Mouse (Mus musculus) erythroblast, adult 5-6 weeks (primary cell): ENCODE measurements around the gene Msn. TPM values are rescaled to one million over a fixed set of nuclear protein-coding genes. Genes with fewer than 3 reads are reported as not detected.
A peak's percentile ranks its signal among the peaks of the same experiment; 100 is the strongest.

ENCODE experiments used
- ATAC-seq: replicated peaks from 2 replicates; pipeline ENCODE4 v1.8.0; 2016; ENCODE audit warnings: moderate number of reproducible peaks, mild to moderate bottlenecking, moderate TSS enrichment, inconsistent platforms; ENCODE audit not compliant: poor library complexity, low FRiP score, severe bottlenecking
- total RNA-seq, 2 experiments: library from RNA; stranded (forward) in 1 of 2; stranded (reverse) in 1 of 2; fragments of 150-400 nt in 1 of 2; fragments of 200-764, 138-1000 nt in 1 of 2; gene quantifications; 2 replicates each; pipeline versions ENCODE4 v1.2.3 to v1.2.4; 2015 to 2017; ENCODE audit warnings: low replicate concordance in 2 of 2

The Msn gene
- total RNA-seq (2015; ENCODE audit: low replicate concordance) (110 and 131 TPM in 2 replicates), total RNA-seq (2017; ENCODE audit: low replicate concordance) (38.0 and 38.9 TPM in 2 replicates)

GRCm38 (mm10) chrX:96095509-96096499 lies at the start of gene Msn:
Msn (plus strand) TSS chrX:96096042.
- ATAC-seq = peak; percentile 87

DNA sequence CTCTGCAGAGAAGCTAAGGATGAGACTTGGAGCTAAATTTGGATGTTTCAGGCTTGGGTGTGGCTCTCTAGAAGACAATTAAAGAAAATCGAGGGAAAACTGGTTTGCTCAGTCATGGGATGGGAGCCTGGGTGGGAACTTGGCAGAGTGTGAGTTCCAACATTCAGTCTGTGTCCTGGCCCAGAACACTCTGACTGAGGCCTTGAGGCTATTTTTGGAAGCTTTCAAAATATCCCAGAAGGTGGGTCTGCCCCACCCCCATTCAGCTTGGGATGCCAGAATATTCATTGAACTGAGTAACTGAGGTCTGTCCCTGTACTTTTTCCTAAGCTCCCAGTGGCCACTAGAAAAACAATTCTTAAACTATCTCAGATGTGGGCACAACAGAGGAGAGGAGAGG lies 43.0 kb upstream of the Msn start:
- ATAC-seq = no peak

- ATAC-seq = no peak
These were observed 18.1 kb upstream of the Msn start for GRCm38 (mm10) chrX:96077747-96078146.

DNA sequence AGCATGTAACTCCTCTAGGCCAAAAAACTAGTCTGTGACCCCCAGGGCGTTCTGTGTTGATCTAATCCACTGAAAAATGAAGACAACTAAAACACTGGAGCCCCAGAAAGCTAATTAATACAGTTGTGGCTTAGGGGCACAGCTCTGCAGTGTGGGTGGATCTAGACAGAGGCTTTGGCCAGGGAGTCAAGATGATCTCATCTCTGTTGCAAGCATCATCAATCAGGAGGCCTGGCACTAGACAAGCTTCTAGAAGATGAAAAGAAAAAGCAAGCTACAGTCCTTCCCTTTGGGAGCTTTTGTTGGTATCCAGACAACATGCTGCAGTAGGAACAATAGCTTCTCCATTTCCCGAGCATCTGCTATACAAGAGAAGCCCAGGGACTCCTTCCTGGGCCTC lies 9.6 kb upstream of the Msn start:
- ATAC-seq = no peak

GRCm38 (mm10) chrX:96096513-96097210 lies 820 bp downstream of the Msn start:
- peak; percentile 66 for ATAC-seq

DNA sequence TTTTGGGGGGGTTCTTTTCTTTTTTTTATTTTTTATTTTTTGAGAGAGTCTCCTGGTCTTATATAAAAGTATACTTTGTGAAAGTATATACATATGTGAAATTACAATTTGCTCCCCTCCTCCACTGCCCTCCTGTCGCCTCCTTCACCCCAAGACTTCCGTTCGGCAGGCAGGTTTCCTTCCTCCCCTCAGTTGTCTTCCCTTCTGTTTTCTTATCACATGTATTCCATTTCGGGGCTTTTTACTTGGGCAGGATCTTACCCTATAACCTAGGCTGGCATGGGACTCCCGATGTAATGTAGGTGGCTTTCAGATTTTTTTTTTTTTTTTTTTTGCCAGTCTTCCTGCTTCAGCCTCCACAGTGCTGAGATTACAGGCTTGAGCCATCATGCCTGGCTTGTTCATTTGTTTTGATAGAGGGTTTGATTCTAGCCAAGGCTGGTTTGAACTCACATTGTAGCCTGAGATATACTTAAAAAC lies 1.7 kb downstream of the Msn start:
- no peak for ATAC-seq

- ATAC-seq = no peak
These were observed 3.2 kb downstream of the Msn start for GRCm38 (mm10) chrX:96099003-96099402.

DNA sequence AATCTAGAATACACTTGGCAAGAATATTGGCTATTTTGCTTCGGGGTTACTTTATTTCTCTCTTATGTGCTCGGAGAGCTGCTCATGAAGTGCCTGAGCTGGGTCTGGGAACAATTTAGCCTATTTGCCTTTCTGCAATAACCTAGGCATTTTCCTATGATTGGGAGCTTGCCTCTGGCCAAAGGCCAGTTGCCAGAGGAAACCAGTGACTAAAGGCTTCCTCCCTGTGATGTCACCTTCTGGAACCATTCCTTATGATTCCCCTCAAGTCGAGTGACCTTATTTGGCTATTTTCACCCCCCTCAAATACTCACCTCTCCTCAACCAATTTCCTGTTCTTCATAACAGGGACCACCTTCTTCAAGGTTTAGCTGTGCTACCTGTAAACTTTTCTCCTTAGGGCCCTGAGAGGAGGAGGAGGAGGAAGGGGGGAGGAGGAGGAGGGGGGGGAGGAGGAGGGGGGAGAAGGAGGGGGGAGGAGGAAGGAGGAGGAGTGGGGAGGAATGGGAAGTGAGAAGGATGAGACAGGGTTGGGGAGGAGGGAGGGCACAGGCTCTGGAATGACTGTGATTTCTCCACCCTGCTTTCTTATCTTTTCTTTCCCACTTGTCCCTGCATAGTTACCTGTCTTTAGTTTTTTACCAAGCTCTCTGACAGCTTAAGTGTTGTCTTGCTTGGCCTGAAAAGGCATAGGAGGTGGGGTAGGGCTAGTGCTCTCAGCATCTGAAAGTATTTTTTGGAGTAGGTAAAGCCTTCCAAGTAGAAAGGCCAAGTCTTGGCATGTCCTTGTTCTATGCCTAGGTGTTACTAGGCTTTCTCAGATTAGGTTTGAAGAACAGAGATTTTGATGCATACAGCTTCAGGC lies 11.8 kb downstream of the Msn start:
- ATAC-seq = no peak

DNA sequence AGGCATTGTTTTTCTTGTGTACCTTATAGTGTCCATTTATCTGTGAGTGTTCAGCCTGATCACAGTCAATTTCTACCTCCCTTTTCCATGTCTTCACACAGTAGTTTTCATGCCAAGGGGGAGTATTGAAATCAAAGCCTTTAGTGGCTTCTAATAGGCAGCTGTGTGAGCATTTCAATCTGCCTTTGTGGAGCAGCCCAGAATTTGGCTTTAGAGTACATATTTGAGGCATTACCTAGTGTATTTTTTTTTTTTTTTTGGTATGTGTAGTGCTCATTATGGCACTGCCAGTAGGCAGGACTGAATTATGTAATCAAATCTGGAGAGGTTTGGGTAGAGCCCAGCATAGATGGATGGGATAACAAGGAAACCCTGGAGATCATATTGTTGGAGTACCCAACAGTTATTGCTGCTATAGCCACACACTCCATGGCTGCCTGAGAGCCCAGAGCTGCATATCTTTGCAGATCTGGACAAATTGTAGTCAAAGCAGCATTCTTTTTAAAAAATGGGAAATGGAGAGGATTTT lies 17.3 kb downstream of the Msn start:
- no peak for ATAC-seq

DNA sequence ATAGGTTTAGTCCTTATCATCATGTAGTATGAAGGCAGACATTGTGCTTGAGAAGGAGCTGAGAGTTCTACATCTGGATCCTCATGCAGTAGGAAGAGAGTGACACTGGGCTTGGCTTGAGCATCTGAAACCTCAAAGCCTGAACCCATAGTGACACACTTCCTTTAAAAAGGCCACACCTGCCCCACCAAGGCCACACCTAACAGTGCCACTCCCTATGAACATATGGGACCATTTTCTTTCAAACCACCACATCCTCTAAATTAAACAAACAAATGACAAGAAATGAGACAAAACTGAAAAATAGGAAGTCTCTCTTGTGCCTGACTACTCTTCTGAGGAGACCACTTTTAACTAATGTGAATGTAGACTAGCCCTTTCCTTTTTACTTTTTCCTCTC lies 19.7 kb downstream of the Msn start:
- ATAC-seq = no peak

DNA sequence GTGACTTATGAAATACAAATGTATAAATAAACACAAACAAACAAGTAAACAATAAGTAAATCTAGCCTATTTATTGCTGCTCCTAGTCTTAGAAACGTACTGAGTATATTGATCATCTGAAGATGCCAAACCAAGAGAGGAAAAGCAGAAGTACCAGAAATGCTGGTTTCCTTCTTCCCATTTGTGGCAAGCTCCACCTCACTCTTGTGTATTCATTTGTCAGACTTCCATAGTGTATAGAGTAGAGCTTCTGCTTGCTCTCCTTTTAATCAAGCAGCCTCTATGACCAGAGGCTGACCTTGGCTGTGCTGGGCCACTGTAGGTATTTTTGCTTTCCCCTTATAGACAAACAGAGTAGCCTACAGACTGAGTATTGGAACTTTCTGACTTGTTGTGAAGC lies 21.5 kb downstream of the Msn start:
- no peak for ATAC-seq

DNA sequence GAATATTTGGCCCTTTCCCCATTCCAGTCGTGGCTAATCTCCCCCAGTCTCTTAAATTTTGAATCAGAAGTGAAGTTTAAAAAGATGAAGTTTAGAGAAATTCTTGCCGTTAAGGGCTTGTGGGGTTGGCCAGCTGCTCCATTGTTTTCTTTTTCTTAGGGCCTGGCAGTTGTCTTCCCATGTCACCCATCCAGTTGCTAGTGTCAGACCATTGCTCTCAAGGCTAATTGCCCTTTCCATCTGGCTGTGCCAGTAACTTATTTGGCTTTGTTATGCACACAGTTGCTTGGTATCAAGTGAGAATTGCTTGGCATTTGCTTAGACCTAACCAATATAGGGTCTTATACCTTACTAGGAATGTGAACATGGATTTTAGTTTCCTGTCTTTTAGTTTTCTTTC lies 24.2 kb downstream of the Msn start:
- no peak for ATAC-seq

- ATAC-seq = no peak
These were observed 26.1 kb downstream of the Msn start for GRCm38 (mm10) chrX:96121912-96122311.

- no peak for ATAC-seq
These were observed 31.0 kb downstream of the Msn start for GRCm38 (mm10) chrX:96126803-96127202.

DNA sequence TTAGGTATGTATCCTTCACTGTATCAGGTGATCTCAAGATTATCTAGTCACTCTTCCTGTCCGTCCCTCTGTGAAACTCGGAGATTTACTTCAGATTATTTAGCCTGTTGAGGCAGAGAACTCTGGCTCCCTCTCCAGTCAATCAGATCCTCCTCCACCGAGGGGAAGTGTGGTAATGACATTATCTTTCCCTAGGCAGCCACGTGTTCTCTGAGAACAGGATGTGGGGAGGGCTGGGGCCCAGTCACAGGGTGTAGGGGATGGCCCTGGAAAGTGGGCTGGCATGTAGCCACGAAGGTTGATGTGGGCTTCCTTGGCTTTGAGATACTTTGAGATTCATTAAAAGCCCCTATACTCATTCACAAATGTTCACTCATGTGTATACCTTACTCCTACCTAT lies 34.3 kb downstream of the Msn start:
- no peak for ATAC-seq

DNA sequence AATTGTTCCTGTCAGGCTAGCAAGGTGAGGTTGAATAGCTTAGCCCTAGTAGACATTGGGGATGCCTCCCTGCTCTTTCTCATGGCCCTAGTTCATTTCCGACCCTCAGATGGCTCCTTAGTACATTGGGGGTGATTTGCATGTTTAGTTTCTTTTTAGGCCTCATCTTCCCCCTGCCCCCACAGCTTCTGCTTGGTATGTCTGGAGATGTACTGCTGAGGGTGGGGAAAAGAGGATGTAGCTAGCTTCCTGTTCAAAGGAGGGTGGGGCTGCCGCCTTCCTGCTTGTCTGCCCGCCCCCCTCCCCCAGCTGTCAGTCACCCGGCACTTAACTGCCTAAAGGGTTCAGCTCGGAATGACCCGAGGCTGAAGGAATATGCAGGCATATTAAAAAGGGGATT lies 34.8 kb downstream of the Msn start:
- 0 out of 2 replicates have a peak, but pooled peaks have one; percentile 25 for ATAC-seq

- ATAC-seq = no peak
These were observed 37.4 kb downstream of the Msn start for GRCm38 (mm10) chrX:96133260-96133659.

DNA sequence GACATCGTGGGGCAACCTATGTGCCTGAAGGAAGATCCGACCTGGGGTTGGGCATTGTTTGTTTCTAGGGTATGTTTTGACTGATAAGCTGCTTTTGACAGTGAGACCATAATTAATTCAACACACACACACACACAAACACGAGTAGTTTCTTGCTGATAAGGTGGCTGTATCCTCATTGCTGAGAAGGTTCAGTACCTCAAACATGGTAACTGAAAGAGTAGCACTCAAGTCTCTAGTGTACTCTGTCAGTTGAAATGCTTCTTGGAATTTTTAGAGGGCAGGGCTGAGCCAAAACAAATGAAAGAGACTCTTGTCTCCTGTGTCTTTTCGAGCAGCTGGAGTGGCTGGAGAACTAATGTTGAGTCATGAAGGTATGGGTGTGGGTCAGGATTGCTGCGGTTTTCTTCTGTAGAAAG lies 38.4 kb downstream of the Msn start:
- no peak for ATAC-seq

GRCm38 (mm10) chrX:96134840-96135580 lies 39.2 kb downstream of the Msn start:
- no peak for ATAC-seq
